Mouse (Mus musculus): Measurements from ENCODE around the gene Snx30. TPM values are rescaled to one million over a fixed set of nuclear protein-coding genes. Genes with fewer than 3 reads are reported as not detected.

The Snx30 gene
- polyA plus RNA-seq (2012; rRNA removed; ENCODE audit: low replicate concordance), result 0.41 and 0.50 TPM in 2 replicates

DNA sequence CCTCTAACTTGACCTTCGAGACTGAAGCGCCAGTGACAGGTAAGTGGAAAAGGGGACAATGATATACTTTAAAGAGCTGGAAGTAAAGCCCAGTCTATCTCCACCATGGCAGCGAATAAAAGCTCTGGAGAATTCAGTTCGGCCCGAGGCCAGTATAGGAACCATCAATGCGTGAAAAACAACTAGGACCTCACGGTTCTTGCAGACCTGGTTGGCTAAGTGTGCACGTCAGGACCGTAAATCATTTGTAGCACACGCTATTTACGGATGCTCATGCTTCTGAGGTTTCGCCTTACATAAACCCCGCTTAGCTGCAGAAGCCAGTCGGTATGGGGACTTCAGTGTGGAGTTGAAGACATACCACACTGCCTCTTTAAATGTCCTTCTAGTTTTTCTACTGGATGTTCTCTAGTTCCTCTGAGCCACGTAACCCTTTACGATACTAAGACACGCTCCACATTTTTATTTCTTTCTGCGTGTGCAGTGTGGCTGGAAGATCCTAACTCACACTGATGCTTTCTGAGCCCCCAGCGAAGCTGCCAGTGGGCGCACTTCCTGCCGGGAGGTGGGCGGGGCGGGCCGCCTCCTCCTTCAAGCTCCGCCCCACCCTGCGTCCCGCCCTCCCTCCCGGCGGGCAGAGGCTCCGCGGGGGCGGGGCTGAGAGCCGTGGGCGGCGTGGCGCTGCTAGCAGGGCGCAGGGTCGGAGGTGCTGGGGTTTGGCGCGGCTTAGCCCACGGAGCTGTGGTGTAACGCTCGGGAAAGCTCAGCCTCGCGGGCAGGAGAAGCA is at the start of gene Snx30:
Gene Snx30, plus strand, starts transcription at position 660 of the 787 bp plus-strand sequence.

DNA sequence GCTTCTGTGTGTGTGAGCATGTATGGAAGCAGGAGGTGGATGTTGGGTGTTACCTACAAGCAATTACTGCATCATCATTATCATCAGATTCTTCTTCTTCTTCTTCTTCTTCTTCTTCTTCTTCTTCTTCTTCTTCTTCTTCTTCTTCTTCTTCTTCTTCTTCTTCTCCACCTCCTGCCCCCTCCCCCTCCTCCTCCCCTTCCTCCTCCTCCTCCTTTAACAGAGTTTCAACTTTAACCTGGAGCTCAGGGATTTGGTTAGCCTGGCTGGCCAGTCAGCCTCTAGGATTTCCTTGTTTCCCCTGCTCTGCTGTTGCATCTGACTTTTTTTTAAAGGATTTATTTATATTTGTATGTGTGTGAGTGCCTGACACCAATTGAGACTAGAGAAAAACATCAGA is 4.2 kb upstream of the Snx30 start, which contains the start of gene Inip:
Gene Inip, minus strand, starts transcription at position 101 of the 400 bp plus-strand sequence.

DNA sequence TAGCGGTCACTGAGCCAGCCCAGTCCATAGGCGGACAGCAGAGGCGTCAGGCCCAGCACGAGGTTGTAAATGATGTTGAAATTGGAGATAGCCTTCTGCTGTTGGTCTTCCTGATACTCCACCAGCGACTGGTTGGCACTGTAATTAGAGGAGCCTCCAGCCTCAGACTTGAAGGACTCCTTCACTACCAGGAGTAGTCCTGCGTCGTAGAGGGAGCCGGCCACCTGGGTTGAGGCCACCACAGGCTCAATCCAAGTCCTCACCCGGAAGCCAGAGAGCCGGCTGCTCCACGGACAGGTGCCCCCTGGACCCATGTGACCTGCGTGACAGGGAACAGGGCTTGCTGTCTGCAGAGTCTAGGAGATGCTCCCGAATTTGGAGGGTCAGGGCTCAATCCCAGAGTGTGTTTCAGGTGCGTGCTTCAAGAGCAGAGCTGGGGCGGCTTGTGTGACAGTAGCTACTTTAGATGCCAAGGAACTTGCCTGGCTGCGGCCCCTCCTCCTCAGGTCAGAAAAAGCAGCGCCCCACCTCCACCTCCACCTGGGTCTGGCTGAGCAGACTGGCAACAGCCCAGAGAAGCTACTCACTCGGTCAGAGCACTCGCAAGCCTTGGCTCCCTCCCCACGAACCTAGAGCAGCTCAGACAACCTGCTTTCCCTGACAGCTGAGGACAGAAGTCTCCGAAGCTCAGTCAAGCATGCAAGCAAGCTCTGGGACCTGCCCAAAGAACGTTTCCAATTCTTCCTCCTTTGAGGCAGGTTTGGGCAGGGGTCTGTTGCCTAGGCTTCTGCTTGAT is 109.2 kb downstream of the Snx30 start, which contains the start of gene Slc46a2:
Gene Slc46a2, minus strand, starts transcription at position 449 of the 796 bp plus-strand sequence.

Other genes with a start within 250 kb of the Snx30 start
- 3.5 and 4.2 TPM in 2 replicates for gene Hsdl2, start 224.3 kb upstream of the Snx30 start, polyA plus RNA-seq (2012; rRNA removed; ENCODE audit: low replicate concordance)
- gene E130308A19Rik, start 179.6 kb upstream of the Snx30 start, polyA plus RNA-seq (2012; rRNA removed; ENCODE audit: low replicate concordance), result 2.1 and 2.3 TPM in 2 replicates
- gene Inip, start 4.3 kb upstream of the Snx30 start, polyA plus RNA-seq (2012; rRNA removed; ENCODE audit: low replicate concordance), result 2.4 and 3.2 TPM in 2 replicates
- gene Slc46a2, start 109.2 kb downstream of the Snx30 start, polyA plus RNA-seq (2012; rRNA removed; ENCODE audit: low replicate concordance), result not detected in 2 replicates
- not detected in 2 replicates for gene Mup4, start 154.9 kb downstream of the Snx30 start, polyA plus RNA-seq (2012; rRNA removed; ENCODE audit: low replicate concordance)
- gene Mup6, start 158.5 kb downstream of the Snx30 start, polyA plus RNA-seq (2012; rRNA removed; ENCODE audit: low replicate concordance), result not detected in 2 replicates

Data from duodenum, adult 2 months (tissue).